Mouse (Mus musculus) frontal cortex, postnatal 14 days (tissue): ENCODE results near the gene Cdc40.
"Not testable (repeated sequence)": the region's sequence is repeated elsewhere in the genome, so short reads cannot be mapped to it uniquely, and the experiment has no call there.

Experiments used
- DNase-seq, 2 experiments: peaks; one replicate each; pipeline ENCODE4 v3.0.0; 2022; ENCODE audit warnings: low spot score in 2 of 2

Cdc40 gene

DNA sequence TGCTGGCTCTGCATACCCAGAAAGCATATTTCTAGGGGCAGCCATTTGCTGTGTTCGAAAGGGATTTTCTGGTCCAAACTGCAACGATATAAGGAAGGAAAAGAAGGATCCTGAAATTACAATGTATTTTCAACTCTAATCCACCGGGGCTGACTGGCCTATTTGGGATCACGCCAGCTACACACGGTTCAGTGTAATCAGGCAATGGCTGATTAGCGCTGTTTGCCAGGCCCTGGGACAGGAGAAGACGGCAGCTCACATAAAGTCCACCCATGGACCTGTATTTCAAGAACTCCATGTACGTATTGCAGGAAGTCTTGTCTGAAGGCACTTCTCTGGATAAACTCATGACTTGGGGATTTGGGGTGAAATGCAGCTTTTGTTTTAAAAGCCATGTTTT, 25.5 kb downstream of the Cdc40 start:
- no peak for DNase-seq

DNA sequence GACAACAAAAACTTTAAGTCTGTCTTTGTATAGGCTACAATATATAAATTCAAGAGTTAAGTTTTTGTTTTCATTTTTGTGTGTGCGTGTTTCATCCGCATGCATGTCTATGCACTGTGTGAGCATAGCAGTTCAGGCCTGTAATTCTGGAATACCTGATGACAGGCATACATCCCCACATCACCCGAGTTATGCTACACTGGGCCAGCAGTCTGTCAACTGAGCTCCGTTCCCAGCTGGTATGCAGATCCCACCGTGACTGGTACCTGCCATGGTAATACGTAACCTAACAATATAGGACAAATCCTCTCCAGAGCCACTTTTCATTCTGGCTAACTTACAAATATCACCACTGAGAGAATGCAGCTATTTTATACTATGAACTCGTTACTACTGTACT, 26.4 kb downstream of the Cdc40 start:
- DNase-seq, result no peak

DNA sequence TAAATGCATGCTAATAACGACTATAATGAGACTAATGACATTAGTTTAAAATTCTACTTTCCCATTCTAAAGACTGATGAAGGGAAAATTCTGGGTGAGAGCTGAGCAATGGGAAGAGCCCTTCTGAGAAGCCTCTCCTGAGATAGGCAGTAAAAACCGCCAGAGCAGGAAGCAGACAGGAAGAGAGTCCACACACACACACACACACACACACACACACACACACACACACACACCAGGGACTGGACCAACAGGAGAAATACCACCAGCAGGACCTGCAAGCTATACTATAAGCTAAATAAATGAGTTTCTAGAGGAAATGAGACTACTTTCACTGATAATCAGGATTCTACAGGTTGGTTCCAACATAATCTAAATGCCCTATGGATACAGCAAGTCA, 27.5 kb downstream of the Cdc40 start:
- no peak for DNase-seq

DNA sequence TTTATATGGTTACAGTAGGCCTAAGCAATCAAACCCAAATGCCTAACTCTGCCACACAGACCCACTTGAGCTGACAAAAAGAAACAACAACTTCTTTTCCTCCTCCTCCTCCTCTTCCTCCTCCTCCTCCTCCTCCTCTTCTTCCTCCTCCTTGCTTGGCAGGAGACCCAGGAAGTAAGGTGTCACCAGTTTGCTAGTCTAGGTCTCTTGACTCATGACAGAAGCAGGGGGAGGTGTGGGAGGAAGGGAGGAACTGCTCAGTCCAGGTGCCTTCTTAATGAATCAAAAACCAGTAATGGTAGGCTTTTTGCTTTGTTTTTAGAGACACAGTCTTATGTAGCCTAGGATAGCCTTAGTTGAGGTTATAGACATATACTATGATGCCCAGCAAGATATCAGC, 32.0 kb downstream of the Cdc40 start:
- DNase-seq, result no peak

DNA sequence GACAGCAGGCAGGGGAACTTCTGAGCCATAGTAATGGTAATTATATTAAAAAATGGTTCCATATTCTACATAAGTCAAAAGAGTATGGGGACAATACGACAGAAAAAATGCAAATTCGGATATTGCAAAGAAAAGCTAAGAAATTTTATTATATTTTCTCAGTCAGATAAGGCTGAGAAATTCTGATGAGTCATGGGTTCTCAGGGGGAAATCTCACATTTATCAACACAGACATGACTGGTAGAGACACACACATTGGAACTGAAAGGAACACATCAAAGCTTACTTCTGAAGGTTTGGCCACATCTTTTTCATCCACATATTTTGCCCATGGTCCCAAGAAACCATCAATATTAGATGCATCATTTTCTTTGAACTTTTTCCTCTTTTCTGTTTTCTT, 32.5 kb downstream of the Cdc40 start:
- DNase-seq, result no peak

DNA sequence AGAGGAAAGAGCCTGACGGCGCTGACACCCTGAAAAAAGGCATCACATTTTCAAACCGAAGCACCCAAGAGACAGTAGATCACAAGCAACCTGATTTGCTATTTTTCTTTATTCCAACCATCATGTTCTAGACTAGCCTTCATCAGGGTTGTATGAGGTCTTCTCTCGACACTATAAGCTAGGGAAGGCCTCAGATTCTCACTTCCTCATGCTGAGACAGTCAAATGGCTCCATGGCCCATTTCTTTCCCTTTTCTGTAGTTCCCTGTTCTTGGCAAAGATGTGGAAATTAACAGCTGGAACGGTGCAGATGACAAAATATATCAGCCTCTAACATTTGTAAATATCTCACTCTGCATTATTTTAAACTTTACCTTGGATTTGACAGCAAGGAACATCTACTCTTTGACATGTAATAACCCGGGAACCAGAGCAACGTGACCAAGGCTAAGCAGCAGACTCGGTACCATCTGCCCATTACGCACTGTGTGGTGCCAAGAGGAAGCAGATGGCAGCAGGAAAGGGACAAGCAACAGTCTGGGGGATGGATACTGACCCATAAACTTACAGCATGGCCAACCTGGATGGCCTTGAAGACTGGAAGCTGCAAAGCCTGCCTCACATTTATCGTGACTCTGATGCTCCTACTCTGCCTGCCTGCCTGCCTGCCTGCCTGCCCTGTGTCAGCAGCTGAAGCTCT, 35.8 kb downstream of the Cdc40 start:
- no peak for DNase-seq

DNA sequence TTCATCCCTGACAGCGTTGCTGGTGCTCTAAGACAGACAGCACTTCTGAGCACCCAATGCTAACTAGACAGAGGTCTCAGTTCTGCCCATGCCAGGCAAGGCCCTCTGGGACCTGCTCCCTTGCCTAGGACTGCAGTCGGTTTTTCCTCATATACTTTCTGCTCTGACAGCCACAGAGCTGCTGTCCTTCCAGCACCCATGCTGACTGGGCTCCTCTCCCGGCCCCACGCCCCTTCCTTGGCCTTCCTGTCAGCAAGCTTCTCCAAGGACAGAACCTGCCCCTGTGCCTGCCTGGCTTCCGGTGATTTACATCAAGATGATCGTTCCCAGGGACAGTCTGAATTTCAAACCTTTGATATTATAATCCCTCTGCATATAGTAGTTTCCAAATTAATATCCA, 37.5 kb downstream of the Cdc40 start:
- no peak for DNase-seq

DNA sequence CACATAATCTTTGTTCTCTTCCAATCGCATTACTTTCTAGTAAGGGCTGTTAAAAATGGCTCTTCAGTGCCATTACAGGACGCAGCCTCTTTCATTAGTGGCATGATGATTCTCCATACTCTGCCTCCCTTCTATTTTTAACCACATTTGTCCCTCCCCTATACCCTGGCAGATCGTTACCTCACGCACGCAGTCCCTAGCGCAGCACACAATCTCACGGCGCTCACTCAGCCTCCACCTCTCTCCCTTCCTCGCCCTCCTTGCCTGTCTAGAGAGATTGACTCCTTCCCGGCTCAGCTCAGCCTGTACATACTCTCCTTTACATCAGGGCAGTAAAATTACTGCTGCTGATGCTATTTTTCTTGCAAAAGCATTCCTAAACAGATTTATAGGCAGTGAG, 38.6 kb downstream of the Cdc40 start:
- no peak for DNase-seq

DNA sequence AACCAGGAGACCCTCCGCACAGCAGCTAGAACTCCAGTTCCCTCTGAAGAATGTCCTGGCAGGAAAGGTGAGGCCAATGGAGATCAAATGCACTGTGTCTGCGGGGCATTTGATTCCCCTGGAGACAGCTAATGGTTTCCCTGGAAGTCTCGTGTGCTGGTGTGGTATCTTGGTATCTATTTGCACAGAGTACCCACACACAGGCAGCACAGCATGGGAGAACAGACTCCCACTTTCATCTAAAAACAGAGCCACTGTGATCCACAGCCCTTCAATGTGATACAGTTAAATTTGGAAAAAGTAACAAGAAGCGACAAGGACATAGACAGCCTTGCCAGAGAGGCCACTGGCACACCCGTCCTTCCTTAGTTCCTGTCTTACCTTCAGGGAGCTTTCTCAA, 39.3 kb downstream of the Cdc40 start:
- no peak for DNase-seq

DNA sequence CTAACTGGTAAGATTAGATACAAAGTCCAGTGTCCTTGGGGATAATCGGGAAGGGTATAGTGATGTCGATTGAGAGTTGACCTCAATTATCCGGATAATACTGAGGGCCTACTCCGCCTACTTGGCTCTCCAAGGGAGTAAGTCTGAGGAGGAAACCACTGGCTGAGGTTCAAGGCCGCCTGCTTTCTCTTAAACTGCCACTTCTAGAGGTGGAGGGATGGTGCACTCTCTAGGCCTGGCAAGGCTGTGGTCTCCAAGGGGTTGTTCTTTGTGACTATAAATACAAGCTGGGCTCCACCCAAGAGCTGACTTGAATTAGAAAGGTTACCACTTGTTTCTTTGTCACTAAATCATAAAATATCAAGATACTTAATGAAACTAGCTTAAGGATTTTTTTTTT, 43.0 kb downstream of the Cdc40 start:
- no peak for DNase-seq

DNA sequence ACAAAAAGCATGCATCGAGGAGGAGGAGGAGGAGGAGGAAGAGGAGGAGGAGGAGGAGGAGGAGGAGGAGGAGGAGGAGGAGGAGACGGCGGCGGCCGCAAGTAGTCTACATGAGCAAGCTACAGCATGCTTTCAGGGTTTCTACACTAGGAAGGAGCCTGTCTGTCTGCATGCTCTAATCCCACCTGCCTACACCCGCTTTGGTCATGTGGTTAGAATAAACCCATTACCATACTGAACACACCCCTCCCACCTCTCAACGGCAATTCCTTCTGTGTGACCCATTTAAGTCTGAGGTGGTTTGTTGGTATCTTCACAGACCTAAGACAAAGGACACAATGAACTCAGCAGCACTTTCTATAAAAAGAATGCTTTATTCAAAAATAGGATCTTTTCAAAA, 51.8 kb downstream of the Cdc40 start:
- no peak for DNase-seq

DNA sequence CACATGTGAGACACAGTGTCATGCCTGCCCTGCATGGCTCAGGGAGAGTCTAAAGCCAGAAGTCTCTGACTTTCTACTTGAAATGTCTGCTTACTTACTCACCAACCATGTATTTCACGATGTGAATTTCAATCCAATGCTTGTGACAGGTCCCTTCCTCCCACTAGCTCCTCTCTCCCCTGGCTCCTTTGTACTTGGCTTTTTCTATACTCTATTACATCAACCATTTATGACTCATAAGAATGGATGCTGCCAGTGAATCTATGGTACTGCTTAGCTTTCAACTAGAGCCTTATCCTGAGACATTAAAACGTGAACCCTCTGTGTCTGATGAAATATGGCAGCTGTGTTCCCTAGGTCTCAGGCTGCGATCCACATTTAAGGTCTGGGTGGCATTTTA, 52.8 kb downstream of the Cdc40 start:
- DNase-seq, result no peak

DNA sequence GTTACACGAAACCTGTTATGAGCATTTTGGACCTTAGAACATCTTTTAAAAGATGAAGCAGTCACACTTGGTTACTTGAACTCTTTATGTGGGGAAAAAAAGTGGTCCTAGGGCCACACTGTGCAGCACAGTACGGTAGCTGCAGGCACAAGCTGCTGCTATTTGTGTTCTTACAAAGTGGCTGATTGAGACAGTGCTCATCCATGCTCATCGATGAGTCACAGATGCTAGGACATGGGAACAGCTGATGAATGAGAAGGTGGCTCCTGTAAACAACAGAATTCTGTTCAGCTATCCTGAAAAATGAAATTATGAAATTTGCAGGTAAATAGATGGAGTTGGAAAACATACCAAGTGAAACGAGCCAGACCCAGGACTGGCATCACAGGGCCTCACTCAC, 55.4 kb downstream of the Cdc40 start:
- no peak for DNase-seq

DNA sequence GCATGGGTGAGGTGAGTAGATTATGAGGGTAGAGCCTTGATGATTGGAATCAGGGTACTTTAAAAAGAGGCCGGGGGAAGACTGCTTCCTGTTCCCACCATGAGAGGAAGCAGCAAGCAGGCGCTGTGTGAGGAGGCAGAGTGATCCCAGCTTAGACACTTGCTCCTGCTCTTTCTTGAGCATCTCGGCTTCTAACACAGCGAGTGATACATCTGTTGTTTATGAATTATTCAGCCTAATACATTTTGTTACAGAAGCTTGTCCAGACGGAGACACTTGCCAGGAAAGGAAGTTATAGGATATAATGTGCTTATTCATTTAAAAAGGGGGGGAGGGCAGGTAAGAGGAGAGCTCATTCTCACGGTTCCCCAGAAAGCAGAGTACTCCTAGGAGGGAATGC, 57.2 kb downstream of the Cdc40 start:
- no peak for DNase-seq

DNA sequence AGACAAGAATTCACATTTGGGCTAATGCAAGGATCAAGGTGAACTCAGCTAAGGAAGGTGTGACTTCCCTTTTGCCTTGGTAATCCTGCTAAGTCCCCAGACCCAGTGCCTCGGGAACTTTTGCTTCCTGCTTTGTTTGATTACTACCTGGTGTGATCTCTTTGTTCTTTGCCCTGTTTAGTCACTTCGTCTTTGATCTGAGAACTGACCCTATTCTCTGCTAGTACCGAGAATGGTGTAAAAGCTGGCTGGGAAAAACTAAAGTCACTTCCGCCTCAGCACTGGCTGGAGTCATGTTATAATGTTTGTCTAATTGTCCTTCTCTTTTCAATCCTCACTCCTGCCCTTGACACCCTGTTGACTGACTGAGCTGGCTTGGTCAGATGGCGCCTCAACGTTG, 66.6 kb downstream of the Cdc40 start:
- no peak for DNase-seq

DNA sequence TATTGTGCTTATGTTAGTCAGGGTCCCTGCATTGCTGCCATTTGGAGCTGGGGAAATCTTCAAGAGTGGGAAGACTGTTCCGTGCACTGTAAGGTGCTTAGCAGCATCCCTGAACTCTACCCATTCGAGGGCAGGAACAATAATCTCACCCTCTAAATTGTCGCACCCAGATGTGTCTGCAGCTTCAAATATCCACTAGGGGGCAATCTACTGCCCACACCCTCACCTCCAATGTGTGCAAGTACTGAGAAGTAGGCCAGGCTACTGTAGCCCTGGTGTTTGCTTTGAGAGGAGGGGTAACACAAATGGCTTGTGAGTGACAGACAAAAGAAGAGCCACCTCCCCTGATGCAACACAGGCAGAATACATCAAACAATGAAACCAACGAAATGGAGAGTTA, 69.5 kb downstream of the Cdc40 start:
- DNase-seq, result no peak

DNA sequence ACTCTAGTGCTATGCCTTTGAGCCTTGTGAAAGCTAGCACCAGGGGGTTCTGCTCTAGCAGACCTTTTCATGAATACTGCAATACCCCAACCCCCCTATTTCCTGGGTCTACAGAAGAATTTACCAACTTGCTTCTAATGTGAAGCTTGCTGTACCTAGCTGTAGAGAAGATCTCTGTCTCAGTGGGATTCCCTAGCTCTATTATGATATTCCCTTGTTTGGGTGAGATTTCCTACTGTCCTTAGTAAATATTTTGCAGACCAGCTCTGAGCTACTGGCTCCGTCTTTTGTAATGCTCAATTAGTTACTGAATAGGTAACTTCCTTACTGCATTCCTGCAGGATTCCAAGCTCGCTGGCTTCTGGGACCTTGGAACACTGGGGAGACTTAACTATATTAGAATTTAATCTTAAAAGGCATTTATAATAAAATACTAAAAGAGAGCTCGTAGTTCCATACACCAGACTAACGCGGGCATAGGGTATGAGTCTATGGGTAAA, 73.7 kb downstream of the Cdc40 start:
- DNase-seq, result not testable (repeated sequence)

DNA sequence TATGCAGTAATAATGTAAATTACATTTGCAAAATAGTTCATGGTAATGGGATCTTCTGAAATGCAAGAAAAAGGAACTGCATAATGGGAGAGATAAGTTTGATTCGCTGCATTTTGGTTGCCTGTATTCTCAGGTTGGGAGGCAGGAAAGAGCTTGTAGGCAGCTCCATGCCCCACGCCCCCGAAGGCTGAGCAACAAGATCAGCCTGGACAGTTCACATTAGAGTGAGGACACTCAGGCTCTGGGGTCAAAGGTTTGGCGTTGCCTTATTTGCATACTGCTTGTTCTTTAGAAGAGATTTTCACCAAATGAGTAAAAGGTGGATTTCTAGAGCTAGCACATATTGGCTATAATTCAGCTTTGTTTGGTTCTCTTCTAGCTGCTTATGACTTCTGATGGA, 76.9 kb downstream of the Cdc40 start:
- no peak for DNase-seq

DNA sequence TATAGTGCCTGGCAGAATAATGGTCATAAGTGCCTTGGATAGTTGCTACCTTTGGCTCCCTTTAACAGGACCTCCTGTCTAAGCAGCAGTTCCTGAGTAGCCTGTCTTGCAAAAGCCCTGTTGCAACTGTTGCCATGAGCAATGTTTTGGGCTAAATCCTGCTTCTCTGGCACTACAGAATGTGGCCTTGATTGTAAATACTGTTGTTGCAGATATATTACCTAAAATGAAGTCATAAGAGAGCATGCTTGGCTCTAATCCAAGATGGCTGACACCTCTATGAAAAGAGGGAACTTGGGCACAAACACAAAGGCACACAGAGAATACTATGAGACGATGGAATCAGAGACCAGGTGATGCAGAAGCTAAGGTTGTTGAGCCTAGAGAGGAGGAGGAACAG, 77.9 kb downstream of the Cdc40 start:
- no peak for DNase-seq

DNA sequence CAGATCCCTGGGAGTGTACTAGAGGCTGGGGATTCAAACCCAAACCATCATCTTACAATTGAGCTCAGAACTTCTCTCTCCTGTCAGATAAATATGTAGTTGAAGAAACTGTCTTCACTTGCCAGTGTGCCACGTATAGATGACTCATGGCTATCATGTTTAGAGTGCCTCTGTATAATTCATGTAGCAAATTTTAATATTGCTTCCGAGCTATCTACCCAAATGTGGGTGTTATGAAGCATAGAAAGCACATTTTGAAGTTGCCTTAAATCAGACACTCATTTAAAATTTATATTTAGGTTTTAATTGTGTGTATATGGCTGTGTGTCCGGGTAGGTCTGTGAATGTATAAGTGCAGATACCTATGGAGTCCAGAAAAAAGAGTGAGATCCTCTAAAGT, 91.0 kb downstream of the Cdc40 start:
- DNase-seq, result no peak

DNA sequence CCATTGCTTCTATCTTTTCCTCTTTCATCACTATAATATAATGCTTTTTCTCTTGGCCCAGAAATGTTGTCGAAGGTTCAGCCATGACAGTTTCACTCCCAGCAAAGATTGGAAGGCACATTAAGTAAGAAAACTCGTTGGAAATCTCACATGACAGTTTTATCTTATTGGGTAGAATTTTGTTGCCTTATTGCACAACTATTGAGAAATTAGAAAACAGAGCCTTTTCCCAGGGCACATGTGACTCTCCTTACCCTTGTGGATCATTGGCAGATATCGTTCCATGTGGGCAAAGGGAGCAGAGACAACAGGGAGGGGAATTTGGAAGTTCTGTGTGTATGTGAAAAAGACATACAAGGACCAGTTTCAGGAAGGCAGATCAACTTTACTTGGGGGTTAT, 92.7 kb downstream of the Cdc40 start:
- DNase-seq, result no peak
